Mouse (Mus musculus) CH12.LX (cell line): ENCODE results near the gene Ssx9. TPM values are rescaled to one million over a fixed set of nuclear protein-coding genes. Genes with fewer than 3 reads are reported as not detected.

ENCODE experiments used
- polyA plus RNA-seq: library from polyadenylated mRNA; unstranded; fragments of >175 nt; gene quantifications from 2 replicates; pipeline ENCODE4 v1.2.1, GENCODE M21; 2012; ENCODE audit warnings: low read depth; ENCODE audit not compliant: insufficient read length
- total RNA-seq, 2 experiments: library from RNA; depleted of rRNA; stranded (reverse); fragments of 300-350 nt in 1 of 2; fragments of >200 nt in 1 of 2; gene quantifications; 2 replicates each; pipeline ENCODE4 v1.2.3; 2012 to 2014

The Ssx9 gene
- total and polyA plus RNA-seq, 3 experiments = not detected

Other genes with a start within 250 kb of the Ssx9 start
- not detected in 2 replicates for gene Gm14459, start 223.5 kb upstream of the Ssx9 start, total RNA-seq (2012; rRNA removed)
- gene Gm14459, start 223.5 kb upstream of the Ssx9 start, total RNA-seq (2014; rRNA removed) = not detected in 2 replicates
- not detected in 2 replicates for gene Gm14459, start 223.5 kb upstream of the Ssx9 start, polyA plus RNA-seq
- not detected in 2 replicates for gene Ssxb6, start 200.2 kb upstream of the Ssx9 start, total RNA-seq (2012; rRNA removed)
- gene Ssxb6, start 200.2 kb upstream of the Ssx9 start, total RNA-seq (2014; rRNA removed) = not detected in 2 replicates
- gene Ssxb6, start 200.2 kb upstream of the Ssx9 start, polyA plus RNA-seq = not detected in 2 replicates
- not detected in 2 replicates for gene Ssxb3, start 156.6 kb upstream of the Ssx9 start, total RNA-seq (2012; rRNA removed)
- gene Ssxb3, start 156.6 kb upstream of the Ssx9 start, total RNA-seq (2014; rRNA removed) = not detected in 2 replicates
- gene Ssxb3, start 156.6 kb upstream of the Ssx9 start, polyA plus RNA-seq = not detected in 2 replicates
- not detected in 2 replicates for gene Ssxb8, start 57.6 kb upstream of the Ssx9 start, total RNA-seq (2012; rRNA removed)
- gene Ssxb8, start 57.6 kb upstream of the Ssx9 start, total RNA-seq (2014; rRNA removed) = not detected in 2 replicates
- gene Ssxb8, start 57.6 kb upstream of the Ssx9 start, polyA plus RNA-seq = not detected in 2 replicates
- not detected in 2 replicates for gene Ssxb5, start 55.3 kb downstream of the Ssx9 start, total RNA-seq (2012; rRNA removed)
- gene Ssxb5, start 55.3 kb downstream of the Ssx9 start, total RNA-seq (2014; rRNA removed) = not detected in 2 replicates
- gene Ssxb5, start 55.3 kb downstream of the Ssx9 start, polyA plus RNA-seq = not detected in 2 replicates
- not detected in 2 replicates for gene Gm6592, start 95.6 kb downstream of the Ssx9 start, total RNA-seq (2012; rRNA removed)
- not detected in 2 replicates for gene Gm6592, start 95.6 kb downstream of the Ssx9 start, total RNA-seq (2014; rRNA removed)
- gene Gm6592, start 95.6 kb downstream of the Ssx9 start, polyA plus RNA-seq = not detected in 2 replicates
- 0.38 and 0.51 TPM in 2 replicates for gene Gm5751, start 125.8 kb downstream of the Ssx9 start, total RNA-seq (2012; rRNA removed)
- gene Gm5751, start 125.8 kb downstream of the Ssx9 start, total RNA-seq (2014; rRNA removed) = not detected in 2 replicates
- 0.59 TPM in 1 of 2 replicates, not detected in the other for gene Gm5751, start 125.8 kb downstream of the Ssx9 start, polyA plus RNA-seq
- not detected in 2 replicates for gene B630019K06Rik, start 143.9 kb downstream of the Ssx9 start, total RNA-seq (2012; rRNA removed)
- gene B630019K06Rik, start 143.9 kb downstream of the Ssx9 start, total RNA-seq (2014; rRNA removed) = 0.08 TPM in 1 of 2 replicates, not detected in the other
- gene B630019K06Rik, start 143.9 kb downstream of the Ssx9 start, polyA plus RNA-seq = 0.11 TPM in 1 of 2 replicates, not detected in the other
- gene Fthl17b, start 214.5 kb downstream of the Ssx9 start, total RNA-seq (2012; rRNA removed) = not detected in 2 replicates
- gene Fthl17b, start 214.5 kb downstream of the Ssx9 start, total RNA-seq (2014; rRNA removed) = not detected in 2 replicates
- not detected in 2 replicates for gene Fthl17b, start 214.5 kb downstream of the Ssx9 start, polyA plus RNA-seq
- gene Fthl17c, start 228.1 kb downstream of the Ssx9 start, total RNA-seq (2012; rRNA removed) = not detected in 2 replicates
- not detected in 2 replicates for gene Fthl17c, start 228.1 kb downstream of the Ssx9 start, total RNA-seq (2014; rRNA removed)
- not detected in 2 replicates for gene Fthl17c, start 228.1 kb downstream of the Ssx9 start, polyA plus RNA-seq
- gene Fthl17d, start 238.3 kb downstream of the Ssx9 start, total RNA-seq (2012; rRNA removed) = 0.21 TPM in 1 of 2 replicates, not detected in the other
- gene Fthl17d, start 238.3 kb downstream of the Ssx9 start, total RNA-seq (2014; rRNA removed) = not detected in 2 replicates
- not detected in 2 replicates for gene Fthl17d, start 238.3 kb downstream of the Ssx9 start, polyA plus RNA-seq